Mouse (Mus musculus): ENCODE data around the gene Fth1. TPM values are rescaled to one million over a fixed set of nuclear protein-coding genes. Genes with fewer than 3 reads are reported as not detected.

The Fth1 gene
- polyA plus RNA-seq, 1 experiment = 3,721 TPM

- peak; percentile 48 to 73 for DNase-seq (ENCODE audit: extremely low spot score in 1 of 2, low spot score in 1 of 2)
Observed at GRCm38 (mm10) chr19:10017637-10018526, 37.5 kb downstream of the Fth1 start.

GRCm38 (mm10) chr19:10018527-10018818 is 38.1 kb downstream of the Fth1 start:
- DNase-seq (ENCODE audit: extremely low spot score in 1 of 2, low spot score in 1 of 2) = no peak

GRCm38 (mm10) chr19:10019214-10019760 is 38.9 kb downstream of the Fth1 start:
- no peak for DNase-seq (ENCODE audit: extremely low spot score in 1 of 2, low spot score in 1 of 2)

- no peak for DNase-seq (ENCODE audit: extremely low spot score in 1 of 2, low spot score in 1 of 2)
Observed at GRCm38 (mm10) chr19:10021981-10022380, 41.6 kb downstream of the Fth1 start.

GRCm38 (mm10) chr19:10022414-10023303 is 42.3 kb downstream of the Fth1 start:
- DNase-seq (ENCODE audit: extremely low spot score in 1 of 2, low spot score in 1 of 2) = peak in 1 of 2 experiments; percentile 75

- DNase-seq (ENCODE audit: extremely low spot score in 1 of 2, low spot score in 1 of 2) = no peak
Observed at GRCm38 (mm10) chr19:10023304-10023758, 42.9 kb downstream of the Fth1 start.

- DNase-seq (ENCODE audit: extremely low spot score in 1 of 2, low spot score in 1 of 2) = peak in 1 of 2 experiments; percentile 42
Observed at GRCm38 (mm10) chr19:10025169-10025875, 44.9 kb downstream of the Fth1 start.

- no peak for DNase-seq (ENCODE audit: extremely low spot score in 1 of 2, low spot score in 1 of 2)
Observed at GRCm38 (mm10) chr19:10029746-10030145, 49.3 kb downstream of the Fth1 start.

- peak in 1 of 2 experiments; percentile 85 for DNase-seq (ENCODE audit: extremely low spot score in 1 of 2, low spot score in 1 of 2)
Observed at GRCm38 (mm10) chr19:10033211-10033973, 53.0 kb downstream of the Fth1 start.

GRCm38 (mm10) chr19:10034356-10034755 is 54.0 kb downstream of the Fth1 start:
- no peak for DNase-seq (ENCODE audit: extremely low spot score in 1 of 2, low spot score in 1 of 2)

Other genes with a start within 250 kb of the Fth1 start
- not detected in 2 replicates for gene Scgb2a2, start 133.0 kb upstream of the Fth1 start, polyA plus RNA-seq (2012; rRNA removed)
- 23.8 and 27.2 TPM in 2 replicates for gene Incenp, start 81.0 kb upstream of the Fth1 start, polyA plus RNA-seq (2012; rRNA removed)
- gene Best1, start 21.0 kb downstream of the Fth1 start, polyA plus RNA-seq (2012; rRNA removed) = 0.59 and 0.74 TPM in 2 replicates
- 11.3 and 13.6 TPM in 2 replicates for gene Rab3il1, start 21.1 kb downstream of the Fth1 start, polyA plus RNA-seq (2012; rRNA removed)
- 26.5 and 28.4 TPM in 2 replicates for gene Fads3, start 61.0 kb downstream of the Fth1 start, polyA plus RNA-seq (2012; rRNA removed)
- 166 and 168 TPM in 2 replicates for gene Fads2, start 121.1 kb downstream of the Fth1 start, polyA plus RNA-seq (2012; rRNA removed)
- 200 and 219 TPM in 2 replicates for gene Fads1, start 202.3 kb downstream of the Fth1 start, polyA plus RNA-seq (2012; rRNA removed)
- 53.8 and 63.9 TPM in 2 replicates for gene Tmem258, start 223.4 kb downstream of the Fth1 start, polyA plus RNA-seq (2012; rRNA removed)
- 11.2 and 13.9 TPM in 2 replicates for gene Fen1, start 223.6 kb downstream of the Fth1 start, polyA plus RNA-seq (2012; rRNA removed)

Measured in frontal cortex, adult 2 months (tissue).